Mouse (Mus musculus) embryonic facial prominence, embryonic 14.5 days (tissue): ENCODE measurements at regions not wholly inside any gene's neighbourhood (a gene's known extent, or its start where the extent isn't known, plus 50 kb on each side); places are given as distances from the start of the nearest gene placed in this dataset.

Experiments
- ATAC-seq: fragments of 200-750 bp; cut with Nextera tagmentation; 2 replicates; pipeline ENCODE4 v1.8.0; 2017; ENCODE audit warnings: low read depth, moderate number of reproducible peaks, moderate TSS enrichment
- DNase-seq: peaks from one replicate; pipeline ENCODE4 v3.0.0-alpha.2; 2015; ENCODE audit warnings: low spot score
- H3K27ac ChIP-seq: fragments of 300-500 bp; sonication (generic); replicated peaks from 2 replicates; pipeline ENCODE4 v1.5.1; 2014; ENCODE audit warnings: low read depth, mild to moderate bottlenecking, low read length, moderate library complexity
- H3K27me3 ChIP-seq: fragments of 300-500 bp; sonication (generic); replicated peaks from 2 replicates; pipeline ENCODE4 v1.6.1; 2014; ENCODE audit warnings: low read length; ENCODE audit not compliant: control insufficient read depth, insufficient read depth
- H3K36me3 ChIP-seq: fragments of 300-500 bp; sonication (generic); 2 replicates; pipeline ENCODE4 v1.6.1; 2014; ENCODE audit warnings: low read length, mixed read lengths; ENCODE audit not compliant: control insufficient read depth, insufficient read depth
- H3K4me1 ChIP-seq: fragments of 300-500 bp; sonication (generic); 2 replicates; pipeline ENCODE4 v1.6.1; 2014; ENCODE audit warnings: antibody characterized with exemption, low read length; ENCODE audit not compliant: control insufficient read depth, insufficient read depth
- H3K4me2 ChIP-seq: fragments of 300-500 bp; sonication (generic); 2 replicates; pipeline ENCODE4 v1.6.1; 2014; ENCODE audit warnings: low read depth, mild to moderate bottlenecking, low read length, moderate library complexity, mixed read lengths
- H3K4me3 ChIP-seq: fragments of 300-500 bp; sonication (generic); 2 replicates; pipeline ENCODE4 v1.5.1; 2014; ENCODE audit warnings: low read depth, mild to moderate bottlenecking, low read length
- H3K9ac ChIP-seq: fragments of 300-500 bp; sonication (generic); 2 replicates; pipeline ENCODE4 v1.6.1; 2014; ENCODE audit warnings: low read depth, mild to moderate bottlenecking, low read length, moderate library complexity, mixed read lengths
- H3K9me3 ChIP-seq: fragments of 300-500 bp; sonication (generic); 2 replicates; pipeline ENCODE4 v1.6.1; 2016; ENCODE audit warnings: low read length; ENCODE audit not compliant: control insufficient read depth
- WGBS: fragments of 180-500 bp; shearing (Covaris S2); extraction: QIAGEN DNeasy Blood & Tissue Kit; methylation state at CpG from one replicate; pipeline ENCODE4 v1.1.7; 2014; 5-methylcytosine and 5-hydroxymethylcytosine counted together

GRCm38 (mm10) chr7:37005701-37006100, 307.8 kb downstream of the Tshz3 start:
- Histone ChIP-seq H3K27ac (no peak overlapping the region), H3K9me3 (no peaks in the 10 kb centered on the region), H3K4me3 (no peak overlapping the region), H3K4me1 (peaks cover 1% of the 10 kb centered on the region; the same call in 1 of the 2 replicates), H3K9ac (no peak overlapping the region), H3K27me3 (0 out of 2 replicates have a peak, but pooled peaks cover 5% of the 10 kb centered on the region), H3K4me2 (no peak overlapping the region), H3K36me3 (no peaks in the 10 kb centered on the region)
- WGBS: 74% methylated on average over 2 of the region's 2 CpGs
- ATAC-seq: no peak
- DNase-seq: no peak

- H3K27me3 ChIP-seq: 0 out of 2 replicates have a peak, but pooled peaks cover 5% of the 10 kb centered on the region
- ATAC-seq: no peak
Measured at GRCm38 (mm10) chr7:37006921-37007320, 309.0 kb downstream of the Tshz3 start.

GRCm38 (mm10) chr7:37011180-37011754, 313.3 kb downstream of the Tshz3 start:
- peak overlapping the region; percentile 30 for H3K27ac ChIP-seq
- no peak overlapping the region for H3K9ac ChIP-seq
- no peak overlapping the region for H3K4me3 ChIP-seq
- H3K36me3 ChIP-seq: no peaks in the 10 kb centered on the region
- peaks cover 5% of the 10 kb centered on the region; the same call in 1 of the 2 replicates for H3K27me3 ChIP-seq
- H3K9me3 ChIP-seq: no peaks in the 10 kb centered on the region
- DNase-seq (peak; percentile 79), ATAC-seq (peak; percentile 67)
- H3K4me2 ChIP-seq: peak overlapping the region; percentile 13
- H3K4me1 ChIP-seq: peaks cover 8% of the 10 kb centered on the region; the same call in 1 of the 2 replicates
- WGBS: 18% methylated on average over 6 of the region's 6 CpGs

More at GRCm38 (mm10) chr7:37006921-37007320, 309.0 kb downstream of the Tshz3 start:
- DNase-seq: peak; percentile 17
- Histone ChIP-seq H3K4me3 (no peak overlapping the region), H3K9ac (no peak overlapping the region), H3K9me3 (no peaks in the 10 kb centered on the region), H3K36me3 (no peaks in the 10 kb centered on the region), H3K4me1 (peaks cover 8% of the 10 kb centered on the region; the same call in 1 of the 2 replicates), H3K4me2 (no peak overlapping the region), H3K27ac (no peak overlapping the region)
- WGBS: 47% methylated on average over 10 of the region's 10 CpGs

- DNase-seq: peak; percentile 68
- Histone ChIP-seq H3K27me3 (no peaks in the 10 kb centered on the region; the same call in 1 of the 2 replicates), H3K27ac (no peak overlapping the region), H3K4me2 (no peak overlapping the region), H3K4me1 (no peaks in the 10 kb centered on the region), H3K9ac (no peak overlapping the region), H3K9me3 (no peaks in the 10 kb centered on the region), H3K4me3 (no peak overlapping the region), H3K36me3 (no peaks in the 10 kb centered on the region)
- no peak for ATAC-seq
- WGBS: 39% methylated on average over 3 of the region's 3 CpGs
Measured at GRCm38 (mm10) chr7:37020078-37020477, 322.2 kb downstream of the Tshz3 start.

- H3K9me3 ChIP-seq: peaks cover 4% of the 10 kb centered on the region; the same call in 1 of the 2 replicates
- no peak overlapping the region for H3K27ac ChIP-seq
- H3K36me3 ChIP-seq: no peaks in the 10 kb centered on the region
- H3K4me1 ChIP-seq: no peaks in the 10 kb centered on the region
- 85% methylated on average over 7 of the region's 7 CpGs for WGBS
- DNase-seq (no peak), ATAC-seq (no peak)
- no peaks in the 10 kb centered on the region for H3K27me3 ChIP-seq
- no peak overlapping the region for H3K9ac ChIP-seq
- H3K4me3 ChIP-seq: no peak overlapping the region
- no peak overlapping the region for H3K4me2 ChIP-seq
Measured at GRCm38 (mm10) chr7:37024501-37025025, 326.6 kb downstream of the Tshz3 start.

GRCm38 (mm10) chr7:37064582-37065458, 366.9 kb downstream of the Tshz3 start:
- Histone ChIP-seq H3K4me1 (no peaks in the 10 kb centered on the region), H3K4me3 (no peak overlapping the region), H3K36me3 (no peaks in the 10 kb centered on the region), H3K9me3 (no peaks in the 10 kb centered on the region; the same call in 1 of the 2 replicates), H3K27me3 (no peaks in the 10 kb centered on the region), H3K4me2 (no peak overlapping the region), H3K27ac (no peak overlapping the region), H3K9ac (no peak overlapping the region)
- ATAC-seq (no peak), DNase-seq (no peak)
- WGBS: 75% methylated on average over 8 of the region's 8 CpGs

GRCm38 (mm10) chr7:37077698-37078097, 379.8 kb downstream of the Tshz3 start:
- Histone ChIP-seq H3K4me3 (no peak overlapping the region), H3K9ac (no peak overlapping the region), H3K9me3 (no peaks in the 10 kb centered on the region), H3K27ac (no peak overlapping the region), H3K4me2 (no peak overlapping the region), H3K27me3 (no peaks in the 10 kb centered on the region), H3K36me3 (no peaks in the 10 kb centered on the region), H3K4me1 (no peaks in the 10 kb centered on the region)
- no peak for DNase-seq
- ATAC-seq: no peak
- 56% methylated on average over 6 of the region's 6 CpGs for WGBS

GRCm38 (mm10) chr7:37078140-37078539, 380.2 kb downstream of the Tshz3 start:
- H3K9me3 ChIP-seq: no peaks in the 10 kb centered on the region
- ATAC-seq (no peak), DNase-seq (no peak)
- H3K9ac ChIP-seq: no peak overlapping the region
- H3K36me3 ChIP-seq: no peaks in the 10 kb centered on the region
- no peak overlapping the region for H3K4me2 ChIP-seq
- no peaks in the 10 kb centered on the region for H3K4me1 ChIP-seq
- H3K27ac ChIP-seq: no peak overlapping the region
- H3K27me3 ChIP-seq: no peaks in the 10 kb centered on the region
- WGBS: 38% methylated on average over 7 of the region's 7 CpGs
- H3K4me3 ChIP-seq: no peak overlapping the region
